Mouse (Mus musculus) MEL (cell line): ENCODE results near the gene 4932414N04Rik.

Experiments
- EP300 ChIP-seq, 2 experiments: IDR thresholded peaks; 2 replicates each; pipeline ENCODE4 v1.6.1; 2011; ENCODE audit warnings: improper control_type of control experiment in 2 of 2, low read length in 2 of 2, low read depth in 1 of 2, mild to moderate bottlenecking in 1 of 2
- SIN3A ChIP-seq: IDR thresholded peaks from 2 replicates; pipeline ENCODE4 v1.6.1; 2012; ENCODE audit warnings: low read length, improper control_type of control experiment, inconsistent platforms

DNA sequence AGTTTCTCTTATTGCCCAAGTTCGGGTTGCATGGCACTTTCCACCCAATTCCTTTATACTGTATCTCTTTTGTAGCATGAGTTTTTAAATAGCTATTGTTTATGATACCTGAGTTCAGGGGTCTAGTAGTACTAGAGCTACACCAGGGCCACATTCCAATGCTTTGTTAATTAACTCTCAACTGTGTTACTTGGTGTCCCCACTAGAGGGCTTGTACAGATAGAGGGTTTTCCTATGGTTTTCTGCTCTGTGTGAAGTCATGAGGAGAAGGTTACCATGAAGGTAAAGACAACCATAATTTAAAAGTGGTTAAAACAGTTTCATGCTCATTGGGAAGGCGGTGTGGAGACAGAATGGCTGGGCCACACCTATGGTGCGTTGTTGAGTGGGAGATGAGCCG lies 88.3 kb downstream of the 4932414N04Rik start:
- TF ChIP-seq SIN3A (no peak), EP300 (IDR thresholded peaks at IDR 0.05; ENCODE audit: low read depth in 1 of 2, low read length in 2 of 2) (no peak)
